Mouse (Mus musculus): ENCODE measurements at regions not wholly inside any gene's neighbourhood (a gene's known extent, or its start where the extent isn't known, plus 50 kb on each side); places are given as distances from the start of the nearest gene placed in this dataset.

DNA sequence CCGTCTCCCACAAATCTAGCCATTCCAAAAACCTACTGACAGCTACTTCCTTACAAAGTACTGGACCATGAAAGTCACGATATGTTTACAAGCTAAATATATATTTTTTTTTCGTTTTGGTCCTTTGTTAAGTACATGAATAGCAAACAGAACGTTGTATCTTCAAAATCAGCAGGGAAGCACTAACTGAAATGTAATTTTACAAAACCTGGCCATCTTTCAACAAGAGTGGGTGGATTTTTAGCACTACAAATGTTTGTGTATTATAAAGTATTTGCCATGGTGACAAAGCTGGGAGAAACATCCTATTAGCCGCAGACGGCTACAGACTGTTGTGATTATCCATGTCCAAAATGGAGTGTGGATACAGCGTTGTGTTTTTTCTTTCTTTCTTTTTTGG lies 233.1 kb upstream of the Tank start:
- TF ChIP-seq POLR2A (IDR thresholded peaks at IDR 0.05; ENCODE audit: insufficient read depth, low read length) (no peak), CTCF (IDR thresholded peaks at IDR 0.05; ENCODE audit: low read depth, low read length) (no peak)

Data from ES-Bruce4 (cell line).